Mouse (Mus musculus) cerebellum, postnatal 4 days (tissue): ENCODE measurements at regions not wholly inside any gene's neighbourhood (a gene's known extent, or its start where the extent isn't known, plus 50 kb on each side); places are given as distances from the start of the nearest gene placed in this dataset.
A peak's percentile ranks its signal among the peaks of the same experiment; 100 is the strongest.

Source experiments
- DNase-seq, 2 experiments: peaks; one replicate each; pipeline ENCODE4 v3.0.0; 2022; ENCODE audit warnings: low spot score in 2 of 2, mixed read lengths in 1 of 2

DNA sequence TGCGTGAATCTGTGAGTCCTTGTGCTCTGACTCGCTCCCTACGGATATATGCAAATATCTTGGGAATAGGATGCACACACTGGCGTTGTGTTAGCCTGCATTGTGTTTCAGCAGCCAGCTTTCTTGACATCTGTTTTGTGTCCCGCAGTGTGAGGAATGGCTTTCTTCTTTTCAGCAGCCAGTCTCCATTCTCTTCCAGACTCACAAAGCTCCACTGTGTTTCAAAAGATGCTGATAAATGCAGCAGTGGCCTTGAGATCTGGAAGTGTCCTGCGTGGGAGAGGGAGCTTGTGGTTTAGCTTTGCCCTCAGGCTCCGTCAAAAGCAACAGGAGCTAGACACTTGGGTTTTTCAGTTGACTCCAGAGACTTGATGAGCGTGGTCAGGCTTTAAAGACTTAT lies 188.9 kb upstream of the Fat4 start:
- no peak for DNase-seq

GRCm38 (mm10) chr3:38697349-38697748 lies 189.4 kb upstream of the Fat4 start:
- DNase-seq, result no peak

- DNase-seq, result no peak
These were observed 190.9 kb upstream of the Fat4 start for GRCm38 (mm10) chr3:38695836-38696235.

GRCm38 (mm10) chr3:38692768-38693167 lies 194.0 kb upstream of the Fat4 start:
- no peak for DNase-seq

GRCm38 (mm10) chr3:38684247-38684991 lies 199.8 kb upstream of the Ankrd50 start:
- DNase-seq, result no peak

DNA sequence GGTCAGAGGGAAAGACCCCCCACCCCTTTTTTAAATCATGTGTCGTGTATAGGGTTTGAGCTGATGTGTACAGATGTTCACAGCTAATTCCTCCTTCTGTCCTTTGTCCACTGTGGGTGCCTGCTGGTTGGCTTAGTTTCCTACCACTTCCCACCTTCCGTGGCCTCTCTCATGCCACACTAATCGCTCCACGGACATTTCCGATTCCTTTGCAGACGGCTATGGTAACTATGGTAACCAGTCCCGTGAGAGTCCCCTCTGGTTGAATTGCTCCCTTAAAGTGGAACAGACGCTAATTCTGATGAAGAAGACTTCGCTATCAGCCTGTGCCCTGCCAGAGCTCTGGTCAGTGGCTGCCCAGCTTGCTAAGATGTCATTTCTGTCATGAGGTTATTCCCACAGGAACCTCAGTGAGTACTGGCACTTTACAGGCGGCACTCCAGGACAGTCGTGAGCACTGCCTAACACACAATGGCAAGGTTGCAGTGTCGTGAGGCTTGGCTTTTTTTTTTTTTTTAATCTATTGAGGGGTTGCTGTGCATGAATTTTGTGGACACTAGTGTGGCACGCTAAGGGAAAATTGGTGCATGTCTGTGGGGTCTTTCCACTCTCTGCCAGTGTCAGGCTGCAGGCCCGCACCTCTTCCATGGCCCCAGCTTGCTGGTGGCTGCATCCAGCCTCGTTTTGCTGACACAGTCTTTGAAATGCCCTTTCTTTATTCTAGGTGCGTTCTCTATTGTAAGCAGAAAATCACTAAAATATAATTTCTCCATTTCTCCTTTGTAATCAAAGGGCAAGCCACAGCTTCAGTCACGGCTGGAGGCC lies 179.2 kb upstream of the Ankrd50 start:
- peak in 1 of 2 experiments; percentile 31 for DNase-seq

- DNase-seq, result peak in 1 of 2 experiments; percentile 16
These were observed 178.4 kb upstream of the Ankrd50 start for GRCm38 (mm10) chr3:38663023-38663422.

DNA sequence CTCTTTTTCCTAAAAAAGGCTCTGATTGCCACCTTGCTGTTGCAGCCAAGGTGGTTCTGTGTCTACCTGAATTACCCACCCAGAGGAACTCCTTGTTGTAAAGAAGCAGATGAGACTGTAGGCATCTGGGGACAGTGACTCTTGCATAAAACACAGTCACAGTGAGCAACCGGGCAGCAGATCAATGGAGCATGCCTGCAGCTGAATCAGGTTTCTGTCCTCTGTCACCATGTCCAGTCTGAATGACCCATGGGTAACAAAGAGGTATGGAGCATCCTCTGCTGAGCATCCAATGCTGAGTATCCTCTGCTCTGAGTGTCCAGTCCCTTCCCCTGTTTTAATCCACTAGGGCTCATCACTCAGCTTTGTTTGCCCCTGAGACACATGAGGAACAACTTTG lies 172.1 kb upstream of the Ankrd50 start:
- DNase-seq, result no peak

DNA sequence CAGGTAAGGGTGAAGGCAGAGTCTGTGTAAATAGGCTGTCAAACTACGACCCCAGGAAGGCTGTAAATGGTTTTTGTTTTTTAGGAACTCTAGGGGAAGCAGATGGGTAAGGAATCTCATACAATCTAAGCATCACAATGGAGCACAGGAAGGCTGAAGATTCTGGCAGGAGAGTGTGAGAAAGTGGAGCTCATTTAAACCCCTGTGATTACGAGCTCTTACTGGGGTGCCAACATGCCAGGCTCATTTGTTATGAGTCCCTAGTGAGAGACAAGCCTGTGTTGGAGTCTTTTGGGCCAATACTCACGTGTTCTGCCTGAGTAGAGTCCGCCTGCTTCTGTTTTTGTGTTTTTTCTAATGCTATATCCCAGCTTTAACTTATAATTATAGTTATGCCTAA lies 169.3 kb upstream of the Ankrd50 start:
- no peak for DNase-seq

DNA sequence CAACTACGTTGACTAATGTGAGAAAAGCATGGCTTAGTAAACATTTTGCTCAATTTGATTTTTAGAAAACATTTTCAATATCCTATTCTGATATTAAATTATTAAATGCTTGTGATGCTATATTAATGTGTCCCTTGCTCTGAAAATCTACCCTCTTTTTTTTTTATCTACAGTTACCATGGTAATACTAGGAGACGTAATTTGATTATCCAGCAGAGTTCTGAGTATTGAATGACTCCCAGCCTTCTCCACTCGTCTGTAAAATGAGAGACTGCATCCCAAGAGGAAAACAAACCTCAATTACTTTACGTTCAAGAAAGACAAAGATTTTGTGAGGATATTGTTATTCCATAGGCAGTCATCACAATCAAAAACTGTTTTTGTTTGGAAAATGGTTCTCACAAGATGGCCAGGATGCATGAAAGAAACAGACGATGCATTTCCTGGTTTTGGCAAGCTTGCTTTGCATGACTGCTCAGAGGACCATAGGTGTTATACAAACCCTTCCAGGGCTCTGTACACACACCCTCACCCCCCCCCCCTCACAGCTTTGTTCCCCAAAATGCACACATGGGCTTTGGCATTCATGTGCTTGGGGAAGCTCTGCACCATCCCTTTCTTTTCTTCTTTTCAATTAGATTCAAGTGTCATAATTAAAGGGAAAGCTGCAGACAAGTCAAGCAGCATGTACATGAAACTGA lies 168.5 kb upstream of the Ankrd50 start:
- no peak for DNase-seq

DNA sequence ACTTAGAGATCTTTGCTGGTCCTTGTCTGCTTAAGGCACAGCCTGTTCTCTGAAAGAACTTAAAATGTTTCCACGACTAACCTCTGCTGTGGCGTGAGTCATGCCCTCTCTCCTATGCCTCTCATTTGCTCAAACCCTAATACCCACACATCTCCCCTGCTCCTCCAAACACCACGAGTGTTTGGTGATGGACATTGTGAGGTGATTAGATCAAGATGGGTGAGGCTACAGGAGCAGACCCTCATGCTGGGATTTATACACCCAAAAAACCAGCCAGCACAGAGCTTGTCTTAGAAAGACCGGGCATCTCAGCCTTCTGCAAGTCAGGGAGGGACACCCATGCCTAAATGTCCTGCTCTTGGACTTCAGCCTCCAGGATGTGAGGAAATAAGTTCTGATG lies 165.5 kb upstream of the Ankrd50 start:
- no peak for DNase-seq

DNA sequence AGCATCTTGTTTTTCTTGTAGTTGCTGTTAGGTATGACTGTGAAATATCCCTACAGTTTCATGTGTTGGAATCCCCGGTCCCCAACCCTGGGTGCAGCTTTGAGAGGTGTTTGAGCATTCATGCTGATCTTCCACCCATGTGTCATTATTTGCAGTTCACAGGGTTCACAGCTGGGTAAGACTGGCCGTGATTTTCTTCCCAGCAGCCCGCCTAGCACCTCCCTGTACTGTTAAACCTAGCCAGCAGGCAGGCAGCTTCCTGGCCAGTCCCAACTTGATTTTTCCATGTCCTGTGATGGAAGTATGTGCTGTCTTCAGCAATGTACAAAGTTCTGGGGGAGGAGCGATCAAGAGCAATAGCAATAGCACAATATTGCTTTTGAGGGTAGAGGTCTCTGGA lies 164.0 kb upstream of the Ankrd50 start:
- no peak for DNase-seq

- no peak for DNase-seq
These were observed 163.2 kb upstream of the Ankrd50 start for GRCm38 (mm10) chr3:38647737-38648330.

- DNase-seq, result no peak
These were observed 157.1 kb upstream of the Ankrd50 start for GRCm38 (mm10) chr3:38641733-38642132.

- no peak for DNase-seq
These were observed 152.2 kb upstream of the Ankrd50 start for GRCm38 (mm10) chr3:38636806-38637205.

GRCm38 (mm10) chr3:38633347-38633746 lies 148.7 kb upstream of the Ankrd50 start:
- DNase-seq, result no peak

DNA sequence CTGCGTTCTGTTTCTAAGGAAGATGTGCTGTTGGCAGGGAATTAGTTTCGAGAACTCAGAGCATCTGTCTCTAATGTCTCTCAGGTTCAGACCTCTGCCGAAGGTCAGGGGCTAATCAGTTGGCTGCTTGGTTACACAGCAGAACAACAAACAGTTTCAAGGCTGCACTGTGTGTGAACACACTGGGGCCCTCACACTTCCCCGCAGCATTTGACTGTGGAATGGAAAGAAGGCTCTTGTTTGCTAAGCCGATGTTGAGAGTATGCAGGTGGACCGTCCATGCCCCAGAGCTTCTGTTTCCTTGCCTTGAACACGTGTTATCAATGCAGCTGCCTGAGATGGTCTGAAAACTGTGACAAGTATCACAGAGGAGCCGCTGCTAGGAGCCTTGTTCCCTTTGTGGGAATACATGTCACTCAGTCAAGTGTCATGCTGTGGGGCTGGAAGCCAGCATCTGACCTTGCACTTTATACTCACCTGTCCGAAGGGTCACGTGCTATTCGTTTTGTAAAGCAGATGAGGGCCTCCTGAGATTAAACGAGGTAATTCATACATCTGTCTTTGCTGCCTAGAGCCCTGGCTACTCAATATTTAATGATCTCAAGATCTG lies 141.0 kb upstream of the Ankrd50 start:
- DNase-seq, result no peak

GRCm38 (mm10) chr3:38617989-38618388 lies 133.3 kb upstream of the Ankrd50 start:
- DNase-seq, result no peak

GRCm38 (mm10) chr3:38617217-38617616 lies 132.6 kb upstream of the Ankrd50 start:
- no peak for DNase-seq

DNA sequence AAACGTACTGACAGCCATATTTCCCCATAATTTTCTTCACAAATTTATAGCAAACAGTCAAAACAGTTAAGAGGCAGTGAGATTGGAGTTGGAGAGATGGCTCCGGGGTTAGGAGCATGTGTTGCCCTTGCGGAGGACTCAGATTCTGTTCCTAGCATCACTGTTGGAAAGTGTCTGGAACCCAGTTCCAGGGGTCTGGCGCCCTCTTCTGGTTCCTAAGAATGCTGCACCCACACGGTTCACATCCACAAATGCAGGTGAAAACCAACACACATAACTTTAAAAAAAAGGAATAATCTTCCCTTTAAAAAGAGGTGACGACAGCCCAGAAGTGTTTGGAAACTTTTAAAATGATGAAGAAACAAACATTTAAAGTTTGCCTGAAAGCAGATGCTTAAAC lies 129.1 kb upstream of the Ankrd50 start:
- DNase-seq, result no peak

- no peak for DNase-seq
These were observed 106.9 kb upstream of the Ankrd50 start for GRCm38 (mm10) chr3:38591531-38591930.

DNA sequence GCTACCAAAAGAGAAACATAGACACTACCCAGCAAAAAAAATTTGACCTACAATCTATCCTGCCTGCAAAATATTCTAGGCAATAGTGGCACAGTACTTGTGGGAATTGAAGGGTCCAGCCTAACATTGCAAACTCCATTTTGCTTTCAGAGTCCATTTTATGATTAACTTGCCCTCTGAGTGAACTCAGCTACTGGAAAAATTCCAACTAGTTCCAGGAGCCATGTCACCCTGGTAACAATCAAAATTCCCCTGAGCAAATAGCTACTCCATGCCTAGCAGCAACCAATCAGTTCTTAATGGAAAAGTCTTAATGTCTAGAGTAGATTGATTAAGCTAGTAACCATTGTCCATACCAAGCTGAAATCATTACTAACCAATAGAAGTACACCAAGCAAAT lies 104.3 kb upstream of the Ankrd50 start:
- no peak for DNase-seq
